Mouse (Mus musculus) heart, embryonic 13.5 days (tissue): ENCODE results near the gene Abca6. TPM values are rescaled to one million over a fixed set of nuclear protein-coding genes. Genes with fewer than 3 reads are reported as not detected.

Source experiments
- ATAC-seq: fragments of 200-750 bp; cut with Nextera tagmentation; 2 replicates; pipeline ENCODE4 v1.8.0; 2017; ENCODE audit warnings: moderate TSS enrichment; ENCODE audit not compliant: insufficient number of reproducible peaks, low FRiP score, low TSS enrichment; ENCODE audit errors: extremely low read depth
- H3K27ac ChIP-seq: fragments of 300-500 bp; sonication (generic); replicated peaks from 2 replicates; pipeline ENCODE4 v1.5.1; 2015; ENCODE audit warnings: moderate library complexity, mild to moderate bottlenecking, inconsistent platforms
- H3K27me3 ChIP-seq: fragments of 300-500 bp; sonication (generic); replicated peaks from 2 replicates; pipeline ENCODE4 v1.6.1; 2015; ENCODE audit warnings: mild to moderate bottlenecking, inconsistent platforms
- H3K36me3 ChIP-seq: fragments of 300-500 bp; sonication (generic); 2 replicates; pipeline ENCODE4 v1.6.1; 2015; ENCODE audit warnings: mild to moderate bottlenecking, inconsistent platforms
- H3K4me1 ChIP-seq: fragments of 300-500 bp; sonication (generic); 2 replicates; pipeline ENCODE4 v1.6.1; 2015; ENCODE audit warnings: inconsistent platforms
- H3K4me2 ChIP-seq: fragments of 300-500 bp; sonication (generic); 2 replicates; pipeline ENCODE4 v1.6.1; 2015; ENCODE audit warnings: inconsistent platforms, mild to moderate bottlenecking, moderate library complexity
- H3K4me3 ChIP-seq: fragments of 300-500 bp; sonication (generic); 2 replicates; pipeline ENCODE4 v1.5.1; 2015; ENCODE audit warnings: moderate library complexity, mild to moderate bottlenecking, inconsistent platforms
- H3K9ac ChIP-seq: fragments of 300-500 bp; sonication (generic); 2 replicates; pipeline ENCODE4 v1.6.1; 2015; ENCODE audit warnings: inconsistent platforms, mild to moderate bottlenecking, moderate library complexity
- H3K9me3 ChIP-seq: fragments of 300-500 bp; sonication (generic); 2 replicates; pipeline ENCODE4 v1.6.1; 2016; ENCODE audit warnings: inconsistent platforms
- whole genome bisulfite sequencing: fragments of 180-500 bp; shearing (Covaris S2); methylation state at CpG from one replicate; pipeline ENCODE4 v1.1.7; 2015; ENCODE audit warnings: mixed read lengths; 5-methylcytosine and 5-hydroxymethylcytosine counted together
- polyA plus RNA-seq: library from polyadenylated mRNA; unstranded; fragments of >200 nt; fragmentation: Nextera tagmentation; extraction: Ambion mirVana; gene quantifications from 2 replicates; pipeline ENCODE4 v1.2.1, GENCODE M21; 2015

Gene Abca6
- polyA plus RNA-seq, 1 experiment from 2014 or later: 0.71 TPM

- no peak for ATAC-seq
- no peaks in the 10 kb centered on the region for H3K9me3 ChIP-seq
- H3K4me1 ChIP-seq: no peaks in the 10 kb centered on the region
Observed at GRCm38 (mm10) chr11:110267232-110267631, 15.7 kb upstream of the Abca6 start.

GRCm38 (mm10) chr11:110266757-110267156 lies 15.2 kb upstream of the Abca6 start:
- no peak overlapping the region for H3K27ac ChIP-seq
- H3K4me3 ChIP-seq: no peak overlapping the region
- 81% methylated on average over 11 of the region's 11 CpGs for WGBS
- no peaks in the 10 kb centered on the region for H3K9me3 ChIP-seq
- no peak for ATAC-seq
- no peaks in the 10 kb centered on the region for H3K27me3 ChIP-seq
- no peaks in the 10 kb centered on the region for H3K36me3 ChIP-seq
- no peak overlapping the region for H3K9ac ChIP-seq
- H3K4me1 ChIP-seq: no peaks in the 10 kb centered on the region
- H3K4me2 ChIP-seq: no peak overlapping the region

More at GRCm38 (mm10) chr11:110267232-110267631, 15.7 kb upstream of the Abca6 start:
- Histone ChIP-seq H3K27me3 (no peaks in the 10 kb centered on the region), H3K27ac (no peak overlapping the region), H3K4me3 (no peak overlapping the region), H3K9ac (no peak overlapping the region), H3K4me2 (no peak overlapping the region), H3K36me3 (no peaks in the 10 kb centered on the region)
- WGBS: 73% methylated on average over 6 of the region's 6 CpGs

GRCm38 (mm10) chr11:110261867-110262266 lies 10.3 kb upstream of the Abca6 start:
- ATAC-seq: no peak
- 58% methylated on average over 3 of the region's 3 CpGs for WGBS
- Histone ChIP-seq H3K4me2 (no peak overlapping the region), H3K9me3 (no peaks in the 10 kb centered on the region; the same call in 1 of the 2 replicates), H3K27me3 (no peaks in the 10 kb centered on the region), H3K9ac (no peak overlapping the region), H3K27ac (no peak overlapping the region), H3K4me3 (no peak overlapping the region), H3K4me1 (no peaks in the 10 kb centered on the region), H3K36me3 (no peaks in the 10 kb centered on the region)

DNA sequence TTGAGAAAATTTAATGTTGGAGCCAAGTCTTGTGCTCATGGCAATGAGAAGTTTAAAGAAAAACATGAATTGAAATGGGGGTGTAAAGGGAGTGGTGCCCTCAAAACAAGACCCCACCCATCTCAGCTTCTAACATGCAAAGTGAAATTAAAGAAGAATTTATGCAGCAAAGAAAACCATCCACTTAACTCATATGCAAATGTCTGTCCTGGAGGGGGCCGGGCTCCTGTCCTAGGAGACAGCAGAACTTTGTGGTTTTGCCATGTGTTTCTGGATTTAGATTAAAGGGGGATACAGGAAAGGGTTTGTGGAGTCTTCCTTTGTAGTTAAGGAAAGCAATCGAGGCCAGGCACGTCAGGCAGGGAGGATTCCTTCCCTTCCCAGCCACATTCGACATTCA lies 6.3 kb upstream of the Abca6 start:
- H3K36me3 ChIP-seq: no peaks in the 10 kb centered on the region
- no peak overlapping the region for H3K4me2 ChIP-seq
- no peak for ATAC-seq
- H3K9me3 ChIP-seq: no peaks in the 10 kb centered on the region; the same call in 1 of the 2 replicates
- no peak overlapping the region for H3K9ac ChIP-seq
- no peak overlapping the region for H3K27ac ChIP-seq
- H3K4me1 ChIP-seq: no peaks in the 10 kb centered on the region
- no peak overlapping the region for H3K4me3 ChIP-seq
- WGBS: 73% methylated on average over 4 of the region's 4 CpGs
- H3K27me3 ChIP-seq: no peaks in the 10 kb centered on the region

GRCm38 (mm10) chr11:110257061-110257460 lies 5.5 kb upstream of the Abca6 start:
- Histone ChIP-seq H3K27me3 (no peaks in the 10 kb centered on the region), H3K9me3 (no peaks in the 10 kb centered on the region; the same call in 1 of the 2 replicates), H3K4me2 (no peak overlapping the region), H3K4me3 (no peak overlapping the region), H3K9ac (no peak overlapping the region), H3K27ac (no peak overlapping the region), H3K4me1 (no peaks in the 10 kb centered on the region), H3K36me3 (no peaks in the 10 kb centered on the region)
- no peak for ATAC-seq
- WGBS: 85% methylated on average over 4 of the region's 4 CpGs

- H3K27ac ChIP-seq: no peak overlapping the region
- H3K4me1 ChIP-seq: no peaks in the 10 kb centered on the region
- ATAC-seq: no peak
- 37% methylated on average over 3 of the region's 3 CpGs for WGBS
- no peak overlapping the region for H3K9ac ChIP-seq
- no peaks in the 10 kb centered on the region for H3K27me3 ChIP-seq
- no peak overlapping the region for H3K4me2 ChIP-seq
- no peak overlapping the region for H3K4me3 ChIP-seq
- no peaks in the 10 kb centered on the region for H3K9me3 ChIP-seq
- no peaks in the 10 kb centered on the region for H3K36me3 ChIP-seq
Observed at GRCm38 (mm10) chr11:110252256-110252655, 680 bp upstream of the Abca6 start.

GRCm38 (mm10) chr11:110244730-110245129 lies 6.8 kb downstream of the Abca6 start:
- no peak for ATAC-seq
- H3K9me3 ChIP-seq: no peaks in the 10 kb centered on the region
- no peak overlapping the region for H3K4me2 ChIP-seq
- no peak overlapping the region for H3K27ac ChIP-seq
- no peaks in the 10 kb centered on the region for H3K27me3 ChIP-seq
- no peaks in the 10 kb centered on the region for H3K36me3 ChIP-seq
- H3K4me3 ChIP-seq: no peak overlapping the region
- H3K4me1 ChIP-seq: no peaks in the 10 kb centered on the region
- no peak overlapping the region for H3K9ac ChIP-seq
- 76% methylated on average over 10 of the region's 10 CpGs for WGBS

- no peak overlapping the region for H3K4me2 ChIP-seq
- 67% methylated on average over 2 of the region's 2 CpGs for WGBS
- H3K36me3 ChIP-seq: no peaks in the 10 kb centered on the region
- no peaks in the 10 kb centered on the region for H3K9me3 ChIP-seq
- H3K4me1 ChIP-seq: no peaks in the 10 kb centered on the region
- H3K4me3 ChIP-seq: no peak overlapping the region
- no peak for ATAC-seq
- no peaks in the 10 kb centered on the region for H3K27me3 ChIP-seq
- no peak overlapping the region for H3K27ac ChIP-seq
- H3K9ac ChIP-seq: no peak overlapping the region
Observed at GRCm38 (mm10) chr11:110237466-110237865, 14.1 kb downstream of the Abca6 start.

- no peak overlapping the region for H3K4me2 ChIP-seq
- no peaks in the 10 kb centered on the region for H3K9me3 ChIP-seq
- ATAC-seq: no peak
- H3K27me3 ChIP-seq: no peaks in the 10 kb centered on the region
- H3K27ac ChIP-seq: no peak overlapping the region
- no peaks in the 10 kb centered on the region for H3K36me3 ChIP-seq
- no peaks in the 10 kb centered on the region for H3K4me1 ChIP-seq
- no peak overlapping the region for H3K4me3 ChIP-seq
- no peak overlapping the region for H3K9ac ChIP-seq
Observed at GRCm38 (mm10) chr11:110232975-110233374, 18.6 kb downstream of the Abca6 start.

DNA sequence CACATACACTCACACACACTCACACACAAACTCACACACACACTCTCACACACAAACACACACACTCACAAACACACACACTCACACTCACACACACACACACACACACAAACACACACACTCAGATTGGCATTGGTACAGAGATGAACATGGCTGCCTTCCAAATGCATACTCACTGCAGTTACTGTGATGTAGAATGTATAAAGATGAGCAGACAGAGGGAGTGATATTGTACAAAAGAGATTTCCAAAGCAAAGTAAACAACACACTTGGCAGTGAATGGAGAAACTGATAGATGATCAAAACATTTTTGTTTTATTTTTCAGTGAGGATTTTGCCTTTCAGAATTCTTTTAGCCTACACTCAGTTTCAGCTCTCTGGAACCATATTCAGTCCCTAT lies 34.5 kb downstream of the Abca6 start:
- H3K9me3 ChIP-seq: no peaks in the 10 kb centered on the region
- H3K27me3 ChIP-seq: no peaks in the 10 kb centered on the region
- no peak overlapping the region for H3K9ac ChIP-seq
- H3K4me1 ChIP-seq: no peaks in the 10 kb centered on the region
- H3K27ac ChIP-seq: no peak overlapping the region
- H3K4me2 ChIP-seq: no peak overlapping the region
- no peak for ATAC-seq
- H3K4me3 ChIP-seq: no peak overlapping the region
- no peaks in the 10 kb centered on the region for H3K36me3 ChIP-seq

GRCm38 (mm10) chr11:110203930-110204329 lies 47.6 kb downstream of the Abca6 start:
- no peak for ATAC-seq
- Histone ChIP-seq H3K4me3 (no peak overlapping the region), H3K4me1 (no peaks in the 10 kb centered on the region), H3K9me3 (no peaks in the 10 kb centered on the region), H3K27ac (no peak overlapping the region), H3K9ac (no peak overlapping the region), H3K36me3 (no peaks in the 10 kb centered on the region), H3K27me3 (no peaks in the 10 kb centered on the region), H3K4me2 (no peak overlapping the region)
- 75% methylated on average over 5 of the region's 5 CpGs for WGBS

GRCm38 (mm10) chr11:110198882-110199281 lies 52.7 kb downstream of the Abca6 start:
- no peaks in the 10 kb centered on the region for H3K36me3 ChIP-seq
- H3K4me2 ChIP-seq: no peak overlapping the region
- WGBS: 75% methylated on average over 3 of the region's 3 CpGs
- no peak overlapping the region for H3K27ac ChIP-seq
- H3K27me3 ChIP-seq: no peaks in the 10 kb centered on the region
- H3K9me3 ChIP-seq: no peaks in the 10 kb centered on the region
- H3K4me3 ChIP-seq: no peak overlapping the region
- ATAC-seq: no peak
- no peak overlapping the region for H3K9ac ChIP-seq
- H3K4me1 ChIP-seq: no peaks in the 10 kb centered on the region
